Mouse (Mus musculus): ENCODE results near the gene Cmtm3.

- TF ChIP-seq CTCF (IDR thresholded peaks at IDR 0.05; ENCODE audit: low read depth) (no peak), EP300 (IDR thresholded peaks at IDR 0.05; ENCODE audit: low read depth) (no peak)
Measured at GRCm38 (mm10) chr8:104379301-104379836, 40.2 kb downstream of the Cmtm3 start.

All from heart, postnatal 0 days (tissue).